Mouse (Mus musculus) ES-CJ7 (cell line): ENCODE measurements around the gene Dchs2.
A peak's percentile ranks its signal among the peaks of the same experiment; 100 is the strongest.

Source experiments
- DNase-seq: peaks from one replicate; pipeline ENCODE4 v3.0.0; 2011; ENCODE audit warnings: low read depth, low spot score

Gene Dchs2

GRCm38 (mm10) chr3:83250001-83250545 is 122.3 kb downstream of the Dchs2 start:
- no peak for DNase-seq

DNA sequence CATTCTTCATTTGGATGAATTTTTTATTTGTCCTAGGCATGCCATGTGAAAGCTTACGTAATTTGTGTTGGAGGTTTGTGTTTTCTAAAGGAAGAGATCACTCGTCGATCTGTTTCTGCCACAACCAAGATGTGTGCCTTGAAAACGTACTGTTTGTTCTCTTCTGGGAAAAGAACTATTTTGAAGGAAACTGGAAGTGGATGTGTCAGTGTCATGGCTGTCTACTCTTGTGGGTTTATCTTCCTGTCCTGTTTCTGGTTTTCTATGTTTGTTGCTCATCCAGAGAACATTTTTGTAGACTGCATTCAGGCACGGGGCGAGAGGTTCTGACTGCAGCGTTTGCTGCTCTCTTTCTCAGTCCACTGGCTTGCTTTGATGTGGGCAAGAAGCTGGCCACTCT is 124.2 kb downstream of the Dchs2 start:
- DNase-seq: no peak

GRCm38 (mm10) chr3:83259421-83259820 is 131.7 kb downstream of the Dchs2 start:
- DNase-seq: no peak

DNA sequence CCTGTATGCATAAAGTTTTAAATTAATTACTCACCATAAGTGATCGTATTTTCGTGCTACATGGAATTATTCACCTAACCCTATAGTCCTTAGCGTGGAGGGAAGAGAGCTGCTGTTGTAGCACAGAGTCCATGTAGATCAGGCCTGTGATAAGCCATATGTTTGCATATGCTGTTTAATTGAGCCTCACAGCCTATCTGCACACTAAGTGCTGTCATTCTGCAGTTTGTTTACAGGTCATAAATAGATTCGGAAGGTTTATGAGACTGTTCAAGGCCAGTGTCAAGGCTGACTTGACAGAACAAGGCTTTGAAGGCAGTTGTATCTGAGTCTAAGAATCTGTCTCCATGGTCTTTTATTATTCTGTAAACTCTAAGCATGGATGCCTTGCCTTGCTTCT is 138.3 kb downstream of the Dchs2 start:
- DNase-seq: no peak

GRCm38 (mm10) chr3:83270228-83270627 is 142.5 kb downstream of the Dchs2 start:
- peak; percentile 4 for DNase-seq

- DNase-seq: peak; percentile 39
Observed at GRCm38 (mm10) chr3:83270982-83271381, 143.2 kb downstream of the Dchs2 start.

- DNase-seq: peak; percentile 67
Observed at GRCm38 (mm10) chr3:83273555-83274244, 146.0 kb downstream of the Dchs2 start.

DNA sequence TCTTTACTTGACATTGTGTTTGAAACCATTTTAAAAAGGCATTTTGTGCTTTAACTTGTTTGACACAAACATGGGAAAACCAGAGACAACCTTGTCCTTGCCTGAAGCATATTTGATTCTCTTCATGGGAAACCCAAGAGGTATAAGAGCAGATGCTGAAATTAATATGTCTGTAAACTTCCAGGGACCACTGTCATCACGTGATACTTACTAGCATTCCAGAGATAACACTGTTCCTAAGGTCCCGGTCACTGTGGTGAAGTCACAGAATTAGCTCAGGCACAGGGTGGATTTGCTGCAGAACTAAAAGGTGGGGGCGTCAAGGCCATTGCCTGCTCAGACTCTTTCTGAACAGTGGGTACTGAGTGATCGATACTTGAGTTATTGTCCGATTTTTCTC is 148.0 kb downstream of the Dchs2 start:
- DNase-seq: no peak

GRCm38 (mm10) chr3:83283882-83284281 is 156.1 kb downstream of the Dchs2 start:
- no peak for DNase-seq

- DNase-seq: peak; percentile 76
Observed at GRCm38 (mm10) chr3:83286975-83287405, 159.2 kb downstream of the Dchs2 start.

GRCm38 (mm10) chr3:83288118-83288840 is 160.5 kb downstream of the Dchs2 start:
- no peak for DNase-seq

DNA sequence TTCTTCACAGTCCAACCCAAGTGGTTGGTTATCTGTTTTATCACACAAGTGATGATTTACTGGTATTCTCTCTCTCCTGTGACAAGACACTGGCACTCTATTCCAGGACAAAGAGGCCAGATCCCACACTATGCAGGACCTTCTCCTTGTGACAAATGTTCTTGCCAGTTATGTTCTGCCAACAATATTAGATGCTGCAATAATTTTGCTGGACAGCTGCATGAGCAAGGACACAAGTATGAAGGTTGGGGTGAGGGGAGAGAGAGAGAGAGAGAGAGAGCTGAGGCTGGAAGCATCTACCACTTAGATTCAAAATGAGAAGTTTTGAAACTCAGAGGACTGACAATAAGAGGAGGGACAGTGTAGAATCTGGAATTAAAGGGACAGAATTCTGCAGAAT is 162.7 kb downstream of the Dchs2 start:
- DNase-seq: no peak

DNA sequence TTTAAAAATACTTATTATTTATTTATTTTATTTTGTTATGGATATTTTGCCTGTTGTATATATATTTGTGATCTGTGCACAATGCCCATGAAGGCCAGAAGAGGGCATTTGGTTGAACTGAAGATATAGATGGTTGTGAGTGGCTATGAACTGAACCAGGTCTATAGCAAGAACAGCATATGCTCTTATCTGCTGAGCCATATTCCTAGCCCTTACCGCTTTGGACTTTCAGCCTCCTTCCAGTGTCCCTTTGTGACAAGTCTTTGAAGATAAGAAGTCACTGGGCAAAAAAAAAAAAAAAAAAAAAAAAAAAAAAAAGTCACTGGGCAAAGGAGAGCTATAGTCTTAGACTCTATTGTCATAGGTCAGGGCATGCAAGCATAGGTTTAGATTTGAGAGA is 163.2 kb downstream of the Dchs2 start:
- DNase-seq: no peak

DNA sequence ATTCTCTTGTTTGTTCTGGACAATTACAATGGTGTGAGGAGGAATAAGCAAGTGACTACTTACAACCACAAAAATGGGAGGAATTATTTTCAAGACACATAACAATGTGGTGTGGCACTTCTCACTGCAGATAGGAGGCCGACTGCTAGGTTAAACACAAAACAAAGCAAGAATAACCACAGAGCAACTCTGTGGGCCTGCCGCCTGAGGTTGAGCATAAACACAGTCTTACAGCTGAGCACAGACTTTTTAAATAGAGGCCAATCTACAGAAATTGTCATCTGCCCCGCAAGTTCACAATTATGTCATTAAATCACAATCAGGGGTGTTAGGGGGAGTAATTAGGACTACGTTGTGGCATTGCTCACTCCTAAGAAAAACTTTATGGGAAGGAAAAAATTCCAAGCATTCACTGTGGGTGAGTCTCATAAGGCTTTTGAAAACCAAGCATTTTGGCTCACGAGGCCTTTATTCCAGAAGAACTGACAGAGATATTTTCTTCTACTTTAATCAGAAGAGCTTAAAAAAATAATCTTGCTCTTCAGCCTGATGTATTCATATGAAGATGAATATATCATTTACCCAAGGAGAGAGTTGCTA is 172.1 kb downstream of the Dchs2 start:
- DNase-seq: no peak

DNA sequence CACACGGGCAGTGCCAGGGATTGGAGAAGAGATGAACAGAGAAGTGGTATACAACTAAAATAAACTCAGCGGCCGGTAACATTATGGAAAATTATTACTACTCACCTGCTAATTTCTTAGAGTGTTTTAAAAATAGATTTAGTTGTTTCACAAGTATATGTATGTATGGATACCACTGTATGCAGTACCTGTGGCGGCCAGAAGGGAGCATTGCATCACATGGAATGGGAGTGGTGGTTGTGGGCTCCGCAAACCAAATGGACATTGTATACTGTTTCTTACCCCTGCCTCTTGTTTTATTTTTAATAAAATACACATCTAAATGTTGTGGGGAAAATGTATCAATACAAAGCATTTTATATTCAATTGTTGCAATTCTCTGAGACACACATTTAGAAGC is 176.1 kb downstream of the Dchs2 start:
- DNase-seq: peak; percentile 12

GRCm38 (mm10) chr3:83345928-83346327 is 218.2 kb downstream of the Dchs2 start:
- DNase-seq: no peak

- DNase-seq: no peak
Observed at GRCm38 (mm10) chr3:83368500-83369068, 240.8 kb downstream of the Dchs2 start.

DNA sequence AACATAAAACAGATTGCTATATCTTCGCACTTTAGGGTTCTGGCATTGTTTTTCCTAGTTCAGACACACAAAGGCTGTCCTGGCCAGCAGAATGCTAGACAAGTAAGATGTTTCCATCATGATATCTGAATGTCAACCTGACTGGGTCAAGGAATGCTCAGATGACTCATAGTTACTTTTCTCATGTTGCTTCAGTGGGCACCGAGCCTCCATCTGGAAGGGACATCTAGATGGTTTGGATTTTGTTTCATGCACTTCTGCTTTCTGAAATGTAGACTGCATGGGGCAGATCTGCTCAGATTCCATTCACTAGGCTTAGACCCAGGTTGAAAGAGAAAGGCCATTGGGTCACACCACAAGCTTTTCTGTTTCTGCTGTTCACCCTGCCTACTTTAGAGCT is 242.1 kb downstream of the Dchs2 start:
- DNase-seq: no peak

DNA sequence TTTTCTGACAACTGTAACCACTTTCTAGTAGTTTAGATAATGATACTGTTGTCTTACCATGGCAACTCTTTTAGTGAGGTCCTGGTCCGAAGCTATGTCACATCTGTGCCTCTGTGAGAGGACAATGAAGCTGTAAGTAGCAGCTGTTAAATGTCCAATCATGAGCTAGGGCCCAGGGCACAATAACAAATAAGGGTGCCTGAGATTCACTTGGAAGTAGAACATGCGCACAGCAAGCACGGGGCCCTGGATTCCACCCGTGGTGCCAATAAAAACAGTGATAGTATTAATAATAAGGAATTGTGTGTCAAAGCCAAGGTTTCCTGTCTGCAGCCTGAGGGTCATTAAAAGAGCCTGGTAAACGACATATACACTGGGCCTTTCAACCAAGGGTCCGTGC is 246.6 kb downstream of the Dchs2 start:
- DNase-seq: no peak

GRCm38 (mm10) chr3:83376834-83377233 is 249.1 kb downstream of the Dchs2 start:
- DNase-seq: no peak
